Mouse (Mus musculus): ENCODE data around the gene Sirt7. TPM values are rescaled to one million over a fixed set of nuclear protein-coding genes. Genes with fewer than 3 reads are reported as not detected.

Sirt7 gene
- total and polyA plus RNA-seq, 3 experiments = 35.3 to 169 (median 74.5) TPM

- H3K4me3 ChIP-seq (ENCODE audit: low read depth, low read length) = peak overlapping the region; percentile 67; the same call in 1 of the 2 replicates
- no peak for DNase-seq (ENCODE audit: low spot score)
- peaks cover 82% of the 10 kb centered on the region for H3K4me1 ChIP-seq (ENCODE audit: insufficient read depth, low read depth, low read length)
- H3K36me3 ChIP-seq (replicated peaks) = peaks cover 59% of the 10 kb centered on the region
- no peak for TF ChIP-seq POLR2AphosphoS5 (IDR thresholded peaks at IDR 0.05; ENCODE audit: insufficient replicate concordance, low read depth, low read length)
- no peak for TF ChIP-seq TAL1 (conservative IDR thresholded peaks at IDR 0.05; ENCODE audit: low read depth, low read length)
- TF ChIP-seq CTCF (IDR thresholded peaks at IDR 0.05; ENCODE audit: low read depth, low read length) = no peak
- TF ChIP-seq GATA2 (IDR thresholded peaks at IDR 0.05; ENCODE audit: borderline replicate concordance, low read depth, low read length) = no peak
- no peak for ATAC-seq (ENCODE audit: extremely low read depth, insufficient number of reproducible peaks, low FRiP score, poor library complexity, severe bottlenecking)
- no peaks in the 10 kb centered on the region for H3K27me3 ChIP-seq (ENCODE audit: insufficient read depth, low read length)
- H3K9me3 ChIP-seq (replicated peaks) = 0 out of 2 replicates have a peak, but pooled peaks cover 2% of the 10 kb centered on the region
Observed at GRCm38 (mm10) chr11:120629341-120629730, 4.3 kb upstream of the Sirt7 start.

GRCm38 (mm10) chr11:120628601-120629340 is 3.7 kb upstream of the Sirt7 start:
- H3K4me3 ChIP-seq (ENCODE audit: low read depth, low read length) = peak overlapping the region; percentile 67; the same call in 1 of the 2 replicates
- DNase-seq (ENCODE audit: low spot score) (no peak), ATAC-seq (ENCODE audit: extremely low read depth, insufficient number of reproducible peaks, low FRiP score, poor library complexity, severe bottlenecking) (no peak)
- TF ChIP-seq GATA1 (IDR thresholded peaks at IDR 0.05; ENCODE audit: borderline replicate concordance, low read length) = no peak
- TF ChIP-seq POLR2AphosphoS5 (IDR thresholded peaks at IDR 0.05; ENCODE audit: insufficient replicate concordance, low read depth, low read length) = no peak
- no peak for TF ChIP-seq GATA2 (IDR thresholded peaks at IDR 0.05; ENCODE audit: borderline replicate concordance, low read depth, low read length)
- no peak for TF ChIP-seq TAL1 (conservative IDR thresholded peaks at IDR 0.05; ENCODE audit: low read depth, low read length)
- no peak for TF ChIP-seq CTCF (IDR thresholded peaks at IDR 0.05; ENCODE audit: low read depth, low read length)
- H3K4me1 ChIP-seq (ENCODE audit: insufficient read depth, low read depth, low read length) = peaks cover 82% of the 10 kb centered on the region
- no peaks in the 10 kb centered on the region for H3K27me3 ChIP-seq (ENCODE audit: insufficient read depth, low read length)
- no peaks in the 10 kb centered on the region for H3K9me3 ChIP-seq (replicated peaks)
- H3K36me3 ChIP-seq (replicated peaks) = peaks cover 62% of the 10 kb centered on the region

- Histone ChIP-seq H3K4me3 (ENCODE audit: low read depth, low read length) (peak overlapping the region; percentile 42; the same call in 1 of the 2 replicates), H3K36me3 (replicated peaks) (peaks cover 73% of the 10 kb centered on the region), H3K27me3 (ENCODE audit: insufficient read depth, low read length) (no peaks in the 10 kb centered on the region), H3K9me3 (replicated peaks) (no peaks in the 10 kb centered on the region), H3K4me1 (ENCODE audit: insufficient read depth, low read depth, low read length) (peaks cover 90% of the 10 kb centered on the region)
- ATAC-seq (ENCODE audit: extremely low read depth, insufficient number of reproducible peaks, low FRiP score, poor library complexity, severe bottlenecking) (no peak), DNase-seq (ENCODE audit: low spot score) (no peak)
- TF ChIP-seq GATA1 (IDR thresholded peaks at IDR 0.05; ENCODE audit: borderline replicate concordance, low read length) (no peak), POLR2AphosphoS5 (IDR thresholded peaks at IDR 0.05; ENCODE audit: insufficient replicate concordance, low read depth, low read length) (no peak), CTCF (IDR thresholded peaks at IDR 0.05; ENCODE audit: low read depth, low read length) (no peak), GATA2 (IDR thresholded peaks at IDR 0.05; ENCODE audit: borderline replicate concordance, low read depth, low read length) (no peak), TAL1 (conservative IDR thresholded peaks at IDR 0.05; ENCODE audit: low read depth, low read length) (no peak)
Observed at GRCm38 (mm10) chr11:120627468-120628300, 2.6 kb upstream of the Sirt7 start.

DNA sequence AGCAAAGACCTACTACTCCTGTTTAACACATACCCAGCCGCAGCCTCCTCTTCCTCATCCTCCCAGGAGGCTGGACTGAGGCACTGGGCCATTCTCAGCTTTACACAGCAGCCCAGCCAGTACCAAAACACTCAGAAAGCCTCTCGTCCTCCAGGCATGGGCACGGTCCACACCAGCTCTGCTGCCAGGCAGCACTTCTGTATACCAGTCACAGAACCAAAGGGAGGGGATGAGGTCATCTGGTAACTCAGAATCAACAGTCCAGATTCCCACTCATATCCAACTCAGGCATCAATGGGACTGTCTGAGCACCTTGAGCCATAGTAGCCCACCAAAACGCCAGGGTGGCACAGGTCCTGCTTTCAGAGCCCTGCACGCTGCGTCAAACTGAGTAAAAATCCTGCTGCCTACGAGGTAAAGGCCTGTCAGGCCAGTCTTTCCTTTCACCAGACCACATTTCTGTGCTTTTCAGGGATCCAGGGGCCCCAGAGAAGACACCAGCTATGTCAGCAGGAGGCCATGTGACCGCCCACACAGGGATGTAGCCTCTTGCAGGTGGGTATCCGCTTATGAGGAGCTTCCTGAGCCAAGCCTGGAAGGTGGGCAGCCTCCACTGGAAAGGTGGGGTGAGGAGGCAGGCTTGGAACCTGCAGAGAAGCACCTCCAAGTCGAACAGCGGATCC is 1.9 kb upstream of the Sirt7 start:
- H3K9me3 ChIP-seq (replicated peaks) = no peaks in the 10 kb centered on the region
- no peak for ATAC-seq (ENCODE audit: extremely low read depth, insufficient number of reproducible peaks, low FRiP score, poor library complexity, severe bottlenecking)
- H3K4me1 ChIP-seq (ENCODE audit: insufficient read depth, low read depth, low read length) = peaks cover 89% of the 10 kb centered on the region
- peaks cover 81% of the 10 kb centered on the region for H3K36me3 ChIP-seq (replicated peaks)
- H3K27me3 ChIP-seq (ENCODE audit: insufficient read depth, low read length) = no peaks in the 10 kb centered on the region
- no peak overlapping the region; the same call in 1 of the 2 replicates for H3K4me3 ChIP-seq (ENCODE audit: low read depth, low read length)
- TF ChIP-seq POLR2AphosphoS5 (IDR thresholded peaks at IDR 0.05; ENCODE audit: insufficient replicate concordance, low read depth, low read length) = no peak
- TF ChIP-seq TAL1 (conservative IDR thresholded peaks at IDR 0.05; ENCODE audit: low read depth, low read length) = no peak
- TF ChIP-seq GATA1 (IDR thresholded peaks at IDR 0.05; ENCODE audit: borderline replicate concordance, low read length) = no peak
- no peak for TF ChIP-seq CTCF (IDR thresholded peaks at IDR 0.05; ENCODE audit: low read depth, low read length)
- TF ChIP-seq GATA2 (IDR thresholded peaks at IDR 0.05; ENCODE audit: borderline replicate concordance, low read depth, low read length) = no peak
- no peak for DNase-seq (ENCODE audit: low spot score)

DNA sequence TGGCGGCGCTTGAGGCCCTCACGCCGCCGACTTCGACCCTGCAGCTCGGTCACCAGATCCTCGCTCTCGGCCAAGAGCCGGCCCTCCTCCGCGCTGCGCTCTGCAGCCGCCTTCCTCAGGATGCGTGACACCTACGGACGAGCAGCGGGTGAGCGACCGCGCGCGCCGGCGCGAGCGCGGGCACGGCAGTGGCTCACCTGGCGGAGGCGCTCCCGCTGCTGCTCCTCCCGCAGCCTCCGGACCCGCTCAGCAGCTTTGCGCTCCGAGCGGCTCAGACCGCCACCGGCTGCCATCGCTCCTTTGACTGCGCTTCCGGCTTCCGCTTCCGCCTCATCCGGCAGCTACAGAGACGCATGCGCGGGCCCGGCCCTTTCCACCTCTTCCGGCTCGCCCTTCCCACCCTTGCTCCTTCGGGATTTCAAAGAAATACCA is 344 bp downstream of the Sirt7 start:
- TF ChIP-seq GATA1 (IDR thresholded peaks at IDR 0.05; ENCODE audit: borderline replicate concordance, low read length) (no peak), GATA2 (IDR thresholded peaks at IDR 0.05; ENCODE audit: borderline replicate concordance, low read depth, low read length) (no peak), CTCF (IDR thresholded peaks at IDR 0.05; ENCODE audit: low read depth, low read length) (no peak), TAL1 (conservative IDR thresholded peaks at IDR 0.05; ENCODE audit: low read depth, low read length) (no peak), POLR2AphosphoS5 (IDR thresholded peaks at IDR 0.05; ENCODE audit: insufficient replicate concordance, low read depth, low read length) (no peak)
- H3K27me3 ChIP-seq (ENCODE audit: insufficient read depth, low read length) = no peaks in the 10 kb centered on the region

More for the DNA sequence above, 344 bp downstream of the Sirt7 start:
- ATAC-seq (ENCODE audit: extremely low read depth, insufficient number of reproducible peaks, low FRiP score, poor library complexity, severe bottlenecking) = peak; percentile 61; the same call in 1 of the 2 replicates
- peaks cover 80% of the 10 kb centered on the region for H3K4me1 ChIP-seq (ENCODE audit: insufficient read depth, low read depth, low read length)
- peaks cover 89% of the 10 kb centered on the region for H3K36me3 ChIP-seq (replicated peaks)
- peak; percentile 89 for DNase-seq (ENCODE audit: low spot score)
- peak overlapping the region; percentile 98 for H3K4me3 ChIP-seq (ENCODE audit: low read depth, low read length)
- H3K9me3 ChIP-seq (replicated peaks) = no peaks in the 10 kb centered on the region
